Mouse (Mus musculus): ENCODE measurements around the gene Chchd10.

GRCm38 (mm10) chr10:75926396-75926795 lies 6.5 kb upstream of the Chchd10 start:
- TF ChIP-seq CTCF (IDR thresholded peaks at IDR 0.05; ENCODE audit: extremely low read depth, insufficient read depth, low read length) (no peak), POLR2A (IDR thresholded peaks at IDR 0.05; ENCODE audit: extremely low read depth, insufficient read depth, low read length) (no peak)

Measured in cortical plate, adult 2 months (tissue).